Mouse (Mus musculus) hindbrain, embryonic 14.5 days (tissue): ENCODE measurements around the gene Swi5. TPM values are rescaled to one million over a fixed set of nuclear protein-coding genes. Genes with fewer than 3 reads are reported as not detected.
"Not testable (repeated sequence)": the region's sequence is repeated elsewhere in the genome, so short reads cannot be mapped to it uniquely, and the experiment has no call there.

ENCODE experiments used
- ATAC-seq: fragments of 200-750 bp; cut with Nextera tagmentation; 2 replicates; pipeline ENCODE4 v1.8.0; 2017; ENCODE audit warnings: moderate number of reproducible peaks, mild to moderate bottlenecking, moderate TSS enrichment, moderate library complexity; ENCODE audit not compliant: low FRiP score
- DNase-seq: peaks from one replicate; pipeline ENCODE4 v3.0.0-alpha.2; 2015; ENCODE audit warnings: low spot score
- H3K27ac ChIP-seq: fragments of 300-500 bp; sonication (generic); 2 replicates; pipeline ENCODE4 v1.5.1; 2014; ENCODE audit warnings: mild to moderate bottlenecking, moderate library complexity
- H3K27me3 ChIP-seq: fragments of 300-500 bp; sonication (generic); 2 replicates; pipeline ENCODE4 v1.6.1; 2014; ENCODE audit warnings: mild to moderate bottlenecking, low read length, mixed read lengths; ENCODE audit not compliant: control insufficient read depth, insufficient read depth
- H3K36me3 ChIP-seq: fragments of 300-500 bp; sonication (generic); replicated peaks from 2 replicates; pipeline ENCODE4 v1.6.1; 2014; ENCODE audit not compliant: control insufficient read depth, insufficient read depth
- H3K4me1 ChIP-seq: fragments of 300-500 bp; sonication (generic); replicated peaks from 2 replicates; pipeline ENCODE4 v1.6.1; 2014; ENCODE audit warnings: antibody characterized with exemption, low read length, mixed read lengths; ENCODE audit not compliant: control insufficient read depth, insufficient read depth
- H3K4me2 ChIP-seq: fragments of 300-500 bp; sonication (generic); replicated peaks from 2 replicates; pipeline ENCODE4 v1.6.1; 2014; ENCODE audit warnings: mild to moderate bottlenecking, moderate library complexity
- H3K4me3 ChIP-seq: fragments of 300-500 bp; sonication (generic); replicated peaks from 2 replicates; pipeline ENCODE4 v1.5.1; 2014; ENCODE audit warnings: mild to moderate bottlenecking, low read length
- H3K9ac ChIP-seq: fragments of 300-500 bp; sonication (generic); 2 replicates; pipeline ENCODE4 v1.6.1; 2014
- H3K9me3 ChIP-seq: fragments of 300-500 bp; sonication (generic); 2 replicates; pipeline ENCODE4 v1.6.1; 2016; ENCODE audit warnings: low read length; ENCODE audit not compliant: control insufficient read depth
- WGBS: fragments of 180-500 bp; shearing (Covaris S2); extraction: QIAGEN DNeasy Blood & Tissue Kit; methylation state at CpG from one replicate; pipeline ENCODE4 v1.1.7; 2014; 5-methylcytosine and 5-hydroxymethylcytosine counted together
- polyA plus RNA-seq: library from polyadenylated mRNA; unstranded; fragments of >200 nt; fragmentation: Nextera tagmentation; extraction: Ambion mirVana; gene quantifications from 2 replicates; pipeline ENCODE4 v1.2.1, GENCODE M21; 2014

The Swi5 gene
- polyA plus RNA-seq, 1 experiment from 2014 or later: 192 TPM

DNA sequence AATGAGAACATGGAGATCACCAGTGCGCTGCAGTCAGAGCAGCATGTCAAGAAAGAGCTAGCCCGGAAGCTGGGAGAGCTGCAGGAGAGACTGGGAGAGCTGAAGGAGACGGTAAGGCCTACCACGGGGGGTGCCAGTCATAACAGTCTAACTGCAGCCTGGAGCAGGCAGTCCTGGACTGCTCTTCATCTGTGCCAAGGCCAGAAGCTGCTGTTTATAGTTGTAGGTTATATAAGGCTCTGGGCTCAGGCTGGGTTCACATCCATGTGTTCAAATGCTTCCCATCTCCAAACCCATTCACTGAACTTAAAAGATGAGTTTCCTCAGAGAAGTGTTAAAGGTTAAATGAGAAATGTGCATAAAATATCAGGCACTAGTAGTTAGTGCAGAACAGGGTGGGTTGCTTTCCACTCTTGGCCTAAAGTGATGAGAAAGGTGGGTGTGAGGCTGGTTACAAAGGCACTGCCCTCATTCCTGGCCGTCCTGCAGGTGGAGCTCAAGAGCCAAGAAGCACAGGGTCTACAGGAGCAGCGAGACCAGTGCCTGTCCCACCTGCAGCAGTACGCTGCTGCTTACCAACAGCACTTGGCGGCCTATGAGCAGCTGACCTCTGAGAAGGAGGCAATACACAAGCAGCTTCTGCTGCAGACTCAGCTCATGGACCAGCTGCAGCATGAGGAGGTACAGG is 16.4 kb upstream of the Swi5 start:
- DNase-seq: no peak
- no peak overlapping the region for H3K4me2 ChIP-seq
- H3K9ac ChIP-seq: no peak overlapping the region
- H3K36me3 ChIP-seq: peaks cover 99% of the 10 kb centered on the region
- 55% methylated on average over 8 of the region's 8 CpGs for WGBS
- H3K4me1 ChIP-seq: no peaks in the 10 kb centered on the region
- no peak overlapping the region for H3K4me3 ChIP-seq
- H3K27ac ChIP-seq: no peak overlapping the region
- no peaks in the 10 kb centered on the region for H3K27me3 ChIP-seq
- ATAC-seq: no peak
- no peaks in the 10 kb centered on the region for H3K9me3 ChIP-seq

DNA sequence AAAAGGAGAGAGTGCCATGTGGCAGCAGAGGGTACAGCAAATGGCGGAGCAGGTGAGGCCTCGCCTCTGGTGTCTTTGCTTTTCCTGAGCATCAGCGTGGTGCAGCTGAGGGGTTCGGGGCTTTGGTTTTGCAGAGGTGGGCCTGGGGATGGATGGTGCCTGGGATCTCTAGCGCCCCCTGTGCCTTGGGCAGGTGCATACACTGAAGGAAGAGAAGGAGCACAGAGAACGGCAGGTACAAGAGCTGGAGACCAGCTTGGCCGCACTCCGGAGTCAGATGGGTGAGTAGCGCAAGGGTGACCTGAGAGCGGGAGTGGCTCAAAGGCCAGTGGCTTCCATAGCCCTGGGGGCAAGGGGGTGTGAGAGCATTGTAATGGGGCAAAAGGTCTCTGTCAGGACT is 15.1 kb upstream of the Swi5 start:
- H3K36me3 ChIP-seq: peaks cover 99% of the 10 kb centered on the region

DNA sequence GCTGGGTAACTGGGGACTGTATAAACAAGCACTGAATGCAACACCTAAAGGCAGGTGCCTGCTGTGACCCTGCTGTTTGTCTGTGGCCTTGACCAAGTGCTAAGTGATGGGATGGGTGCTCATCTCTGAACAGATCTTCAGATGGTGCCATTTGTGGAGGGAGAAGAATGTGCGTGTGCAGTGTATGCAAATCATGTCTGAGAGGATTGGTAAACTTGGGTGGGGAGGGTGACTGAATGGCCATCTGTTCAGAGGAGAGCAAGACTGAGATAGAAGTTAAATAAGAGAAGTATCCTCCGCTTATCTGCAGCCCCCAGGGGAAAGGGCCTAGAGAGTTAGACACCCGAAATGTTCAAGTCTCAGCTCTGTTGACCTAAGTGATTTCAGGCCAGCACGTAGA is 11.6 kb upstream of the Swi5 start:
- H3K4me1 ChIP-seq: no peaks in the 10 kb centered on the region
- DNase-seq (no peak), ATAC-seq (no peak)
- no peaks in the 10 kb centered on the region for H3K27me3 ChIP-seq
- H3K27ac ChIP-seq: no peak overlapping the region
- no peak overlapping the region for H3K4me3 ChIP-seq
- no peaks in the 10 kb centered on the region for H3K9me3 ChIP-seq
- no peak overlapping the region for H3K9ac ChIP-seq
- 93% methylated on average over 4 of the region's 4 CpGs for WGBS
- H3K4me2 ChIP-seq: no peak overlapping the region
- peaks cover 97% of the 10 kb centered on the region for H3K36me3 ChIP-seq

More for the DNA sequence above, 15.1 kb upstream of the Swi5 start:
- Histone ChIP-seq H3K27ac (no peak overlapping the region), H3K4me1 (no peaks in the 10 kb centered on the region), H3K9me3 (no peaks in the 10 kb centered on the region), H3K9ac (no peak overlapping the region), H3K4me3 (no peak overlapping the region), H3K4me2 (no peak overlapping the region), H3K27me3 (no peaks in the 10 kb centered on the region)
- DNase-seq (no peak), ATAC-seq (no peak)
- WGBS: 92% methylated on average over 9 of the region's 10 CpGs

DNA sequence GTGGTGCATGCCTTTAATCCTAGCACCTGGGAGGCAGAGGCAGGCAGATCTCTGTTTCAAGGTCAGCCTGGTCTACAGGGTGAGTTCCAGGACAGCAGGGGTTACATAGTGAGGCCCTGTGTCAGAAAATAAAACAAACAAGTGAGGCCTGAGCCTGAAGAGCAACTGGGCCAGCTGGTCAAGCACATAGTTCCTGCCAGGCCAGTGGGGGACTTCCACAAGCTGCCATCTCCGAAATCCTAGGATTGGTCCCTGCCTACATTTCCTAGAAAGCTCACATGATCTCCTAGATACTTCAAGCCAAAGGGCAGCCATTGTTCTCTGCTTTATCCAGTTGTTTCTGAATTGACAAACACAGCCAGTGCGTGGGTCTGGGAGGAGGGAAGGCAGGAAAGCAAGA is 8.0 kb upstream of the Swi5 start:
- not testable (repeated sequence) for H3K9me3 ChIP-seq, DNase-seq, H3K9ac ChIP-seq, H3K4me3 ChIP-seq, H3K4me2 ChIP-seq, H3K27ac ChIP-seq, ATAC-seq, H3K4me1 ChIP-seq, H3K27me3 ChIP-seq
- 87% methylated on average over 2 of the region's 2 CpGs for WGBS
- H3K36me3 ChIP-seq: peaks cover 87% of the 10 kb centered on the region

DNA sequence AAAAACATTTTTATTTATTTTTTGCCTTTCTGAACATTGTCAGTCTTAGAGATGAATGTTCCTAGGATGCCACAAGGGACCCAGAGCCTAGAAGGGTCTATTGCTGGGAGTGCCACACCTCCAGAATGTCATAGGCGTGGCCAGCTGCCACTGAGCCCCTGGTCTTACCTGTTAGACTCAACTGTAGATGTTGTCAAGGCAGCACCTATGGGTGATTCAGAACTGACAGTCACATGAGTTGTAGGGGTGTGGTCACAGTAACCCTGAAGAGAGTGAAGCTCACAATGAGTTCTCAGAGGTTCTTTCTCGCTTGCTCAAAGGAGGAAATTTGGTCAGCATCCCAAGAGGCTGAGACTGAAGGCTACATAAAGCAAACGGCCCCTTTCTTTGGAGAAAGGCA is 7.4 kb upstream of the Swi5 start:
- Histone ChIP-seq H3K4me2 (no peak overlapping the region), H3K9ac (no peak overlapping the region), H3K9me3 (no peaks in the 10 kb centered on the region), H3K4me3 (no peak overlapping the region), H3K36me3 (peaks cover 81% of the 10 kb centered on the region), H3K4me1 (no peaks in the 10 kb centered on the region), H3K27ac (no peak overlapping the region), H3K27me3 (no peaks in the 10 kb centered on the region)
- DNase-seq (no peak), ATAC-seq (no peak)
- whole genome bisulfite sequencing: 90% methylated on average over 3 of the region's 3 CpGs

DNA sequence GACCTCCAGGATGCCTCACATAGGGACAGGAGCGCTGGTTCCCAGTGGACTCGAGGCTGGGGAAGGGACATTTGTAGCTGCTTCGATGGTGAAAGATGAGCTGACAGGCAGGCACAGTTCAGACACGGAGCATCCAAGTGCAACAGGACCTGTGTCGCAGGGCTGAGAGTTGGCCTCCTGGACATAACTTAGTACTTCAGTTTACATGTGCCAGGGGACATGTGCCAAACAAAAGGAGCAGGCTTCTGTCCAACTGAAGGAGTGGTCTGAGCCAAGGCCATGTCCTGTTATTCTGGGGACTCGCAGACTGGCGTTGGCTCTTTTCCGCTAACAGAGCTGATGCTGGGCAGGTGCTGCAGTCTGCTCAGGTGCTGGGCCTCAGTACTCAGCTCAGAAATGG is 6.5 kb upstream of the Swi5 start:
- DNase-seq: no peak
- H3K27me3 ChIP-seq: no peaks in the 10 kb centered on the region
- no peak for ATAC-seq
- no peaks in the 10 kb centered on the region for H3K9me3 ChIP-seq
- H3K36me3 ChIP-seq: peaks cover 72% of the 10 kb centered on the region
- WGBS: 79% methylated on average over 8 of the region's 8 CpGs
- no peak overlapping the region for H3K4me3 ChIP-seq
- peaks cover 6% of the 10 kb centered on the region; the same call in 1 of the 2 replicates for H3K4me1 ChIP-seq
- H3K4me2 ChIP-seq: no peak overlapping the region
- no peak overlapping the region for H3K27ac ChIP-seq
- no peak overlapping the region for H3K9ac ChIP-seq

DNA sequence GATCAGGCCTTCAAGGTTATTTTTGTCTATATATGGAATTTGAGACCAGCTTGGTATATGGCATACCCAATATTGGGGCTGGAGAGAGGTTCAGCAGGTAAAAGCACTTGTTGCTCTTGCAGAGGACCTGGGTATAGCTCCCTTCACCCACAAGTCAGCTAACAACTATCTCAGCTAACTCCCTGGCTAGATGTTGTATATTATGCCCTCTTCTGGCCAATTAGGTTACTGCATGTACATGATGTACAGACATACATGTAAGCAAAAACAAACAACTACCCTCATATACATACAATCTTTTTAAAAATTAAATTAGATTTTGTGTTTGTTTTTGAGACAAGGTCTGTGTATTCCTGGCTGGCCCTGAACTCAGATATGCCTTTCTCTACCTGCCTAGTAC is 1.7 kb upstream of the Swi5 start:
- no peak for ATAC-seq
- peak; percentile 54 for DNase-seq
- Histone ChIP-seq H3K4me2 (peak overlapping the region; percentile 94; the same call in 1 of the 2 replicates), H3K27me3 (no peaks in the 10 kb centered on the region), H3K27ac (no peak overlapping the region), H3K4me3 (peak overlapping the region; percentile 84), H3K36me3 (peaks cover 41% of the 10 kb centered on the region), H3K9ac (no peak overlapping the region), H3K4me1 (peaks cover 22% of the 10 kb centered on the region), H3K9me3 (no peaks in the 10 kb centered on the region)

DNA sequence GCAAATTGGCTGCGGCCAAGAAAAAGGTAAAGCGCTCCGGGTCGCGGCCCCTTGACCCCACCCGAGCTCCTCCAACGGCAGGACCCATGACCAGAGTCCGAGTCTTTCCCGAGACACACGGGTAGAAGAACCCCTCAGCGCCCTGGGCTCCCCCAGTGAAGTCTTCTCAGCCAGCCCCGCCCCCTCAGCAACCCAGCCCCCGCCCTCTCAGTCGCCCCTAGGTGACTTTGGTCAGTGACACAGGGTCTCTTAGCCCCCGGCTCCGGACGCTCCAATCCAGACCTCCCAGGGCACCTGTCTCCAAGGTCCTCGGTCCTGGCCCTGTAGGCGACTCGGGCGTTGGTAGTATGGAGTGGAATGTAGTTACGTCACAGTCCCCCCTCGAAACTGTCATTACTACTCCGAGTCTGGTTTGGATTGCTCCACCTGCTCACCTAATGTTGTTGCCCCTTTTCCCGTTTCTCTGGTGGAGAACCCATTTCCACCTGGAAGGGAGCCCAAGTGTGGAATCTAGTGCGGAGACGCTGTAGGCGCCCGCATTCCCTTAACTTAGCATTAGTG is 576 bp upstream of the Swi5 start:
- Histone ChIP-seq H3K4me3 (peak overlapping the region; percentile 84), H3K4me1 (peaks cover 22% of the 10 kb centered on the region), H3K27me3 (no peaks in the 10 kb centered on the region), H3K4me2 (peak overlapping the region; percentile 94), H3K9me3 (no peaks in the 10 kb centered on the region), H3K27ac (peak overlapping the region; percentile 74), H3K9ac (peak overlapping the region; percentile 91), H3K36me3 (peaks cover 41% of the 10 kb centered on the region)
- ATAC-seq (peak; percentile 42), DNase-seq (peak; percentile 34)
- WGBS: 2% methylated on average over 27 of the region's 29 CpGs

DNA sequence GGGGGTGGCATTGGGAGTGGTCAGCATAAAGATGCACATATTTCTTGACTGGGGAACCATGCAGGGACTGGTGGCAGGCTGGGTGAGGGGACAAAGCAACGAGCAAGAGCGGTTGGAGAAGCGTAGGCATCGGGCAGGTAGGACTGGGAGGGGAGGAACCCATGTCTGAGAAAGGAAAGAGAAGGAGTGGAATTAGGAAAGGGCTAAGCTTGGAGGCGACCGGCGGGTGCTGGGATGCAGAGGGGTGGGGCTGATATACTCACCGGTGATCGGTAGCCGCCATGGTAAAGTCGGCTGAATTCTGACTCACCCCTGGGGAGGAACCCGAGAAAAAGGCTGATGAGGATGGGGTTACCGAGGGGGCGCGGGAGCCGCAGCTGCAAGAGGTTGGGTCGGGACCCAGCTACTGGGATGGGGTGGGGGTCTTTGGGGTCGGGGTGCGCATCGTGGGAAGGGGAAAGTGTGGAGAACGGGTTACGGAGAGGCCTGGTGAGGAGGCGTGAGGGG is 488 bp downstream of the Swi5 start, which contains the start of gene Golga2:
Gene Golga2 (plus strand): TSS at position 51 of the 507 bp plus-strand sequence.
- Histone ChIP-seq H3K9ac (peak within 1 kb of the TSS; percentile 91), H3K9me3 (no peaks in the 10 kb centered on the region), H3K36me3 (peaks cover 40% of the 10 kb centered on the region), H3K4me1 (peaks cover 22% of the 10 kb centered on the region), H3K27me3 (no peaks in the 10 kb centered on the region), H3K4me2 (peak within 1 kb of the TSS; percentile 94), H3K4me3 (peak within 1 kb of the TSS; percentile 84), H3K27ac (peak within 1 kb of the TSS; percentile 82)
- ATAC-seq (no peak), DNase-seq (no peak)
- 2% methylated on average over 23 of the region's 23 CpGs for WGBS
